Mouse (Mus musculus): Measurements from ENCODE around the gene Slc25a39.

DNA sequence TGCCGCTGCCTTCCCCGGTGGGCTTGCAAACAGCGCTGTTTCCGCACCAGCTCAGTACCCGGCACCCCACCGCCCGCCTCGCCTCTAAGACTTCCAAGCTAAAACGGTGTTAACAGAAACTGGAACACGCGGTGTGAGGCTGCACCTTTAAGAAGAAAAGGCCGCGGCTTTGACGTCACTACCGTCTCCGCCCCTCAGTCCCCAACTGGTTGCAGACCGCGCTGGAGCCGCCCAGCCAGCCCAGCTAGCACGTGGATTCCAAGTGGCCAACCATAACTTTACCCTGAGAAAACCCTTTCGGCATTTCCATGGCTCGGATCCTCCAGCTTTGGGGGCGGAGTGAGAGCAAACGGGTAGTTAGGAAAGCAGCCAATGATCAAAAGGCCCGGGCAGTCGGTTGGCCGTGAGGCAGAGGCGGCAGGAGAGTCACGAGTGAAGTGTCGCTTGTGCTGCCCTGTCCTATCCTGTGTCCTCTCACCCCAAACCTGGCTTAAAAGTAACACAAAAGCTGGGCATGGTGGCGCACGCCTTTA is 664 bp upstream of the Slc25a39 start:
- peak; percentile 89 to 95 for TF ChIP-seq POLR2A (IDR thresholded peaks at IDR 0.05; ENCODE audit: control insufficient read depth in 1 of 2, insufficient read depth in 1 of 2, low read depth in 1 of 2, low read length in 2 of 2, poor library complexity in 1 of 2)
- no peak for TF ChIP-seq GATA1 (IDR thresholded peaks at IDR 0.05; ENCODE audit: low read depth, low read length)
- TF ChIP-seq UBTF (IDR thresholded peaks at IDR 0.05; ENCODE audit: borderline replicate concordance, insufficient read depth, low read depth, low read length): 0 out of 2 replicates have a peak, but pooled peaks have one; percentile 68

Data from MEL (cell line).